Mouse (Mus musculus) midbrain, embryonic 16.5 days (tissue): ENCODE data around the gene Gm6583. TPM values are rescaled to one million over a fixed set of nuclear protein-coding genes. Genes with fewer than 3 reads are reported as not detected.

Source experiments
- ATAC-seq: fragments of 200-750 bp; cut with Nextera tagmentation; 2 replicates; pipeline ENCODE4 v1.8.0; 2017; ENCODE audit warnings: moderate TSS enrichment
- H3K27ac ChIP-seq: fragments of 300-500 bp; sonication (generic); 2 replicates; pipeline ENCODE4 v1.5.1; 2014; ENCODE audit warnings: mild to moderate bottlenecking, low read length, mixed read lengths
- H3K27me3 ChIP-seq: fragments of 300-500 bp; sonication (generic); 2 replicates; pipeline ENCODE4 v1.6.1; 2014; ENCODE audit warnings: low read depth, low read length, mixed read lengths; ENCODE audit not compliant: control insufficient read depth, insufficient read depth
- H3K36me3 ChIP-seq: fragments of 300-500 bp; sonication (generic); 2 replicates; pipeline ENCODE4 v1.6.1; 2014; ENCODE audit warnings: mild to moderate bottlenecking, low read length, moderate library complexity, mixed read lengths; ENCODE audit not compliant: control insufficient read depth, insufficient read depth
- H3K4me1 ChIP-seq: fragments of 300-500 bp; sonication (generic); 2 replicates; pipeline ENCODE4 v1.6.1; 2014; ENCODE audit warnings: mild to moderate bottlenecking, low read length, mixed read lengths; ENCODE audit not compliant: control insufficient read depth, insufficient read depth
- H3K4me2 ChIP-seq: fragments of 300-500 bp; sonication (generic); 2 replicates; pipeline ENCODE4 v1.6.1; 2014; ENCODE audit warnings: mild to moderate bottlenecking, low read length, mixed read lengths
- H3K4me3 ChIP-seq: fragments of 300-500 bp; sonication (generic); 2 replicates; pipeline ENCODE4 v1.5.1; 2014; ENCODE audit warnings: low read depth, mild to moderate bottlenecking, low read length, moderate library complexity, mixed read lengths
- H3K9ac ChIP-seq: fragments of 300-500 bp; sonication (generic); 2 replicates; pipeline ENCODE4 v1.6.1; 2014; ENCODE audit warnings: low read depth, low read length, mixed read lengths
- H3K9me3 ChIP-seq: fragments of 300-500 bp; sonication (generic); replicated peaks from 2 replicates; pipeline ENCODE4 v1.6.1; 2014; ENCODE audit warnings: mild to moderate bottlenecking, low read length, mixed read lengths; ENCODE audit not compliant: control insufficient read depth, poor library complexity, severe bottlenecking
- WGBS: fragments of 180-500 bp; shearing (Covaris S2); extraction: QIAGEN DNeasy Blood & Tissue Kit; methylation state at CpG from one replicate; pipeline ENCODE4 v1.1.7; 2014; 5-methylcytosine and 5-hydroxymethylcytosine counted together
- polyA plus RNA-seq: library from polyadenylated mRNA; unstranded; fragments of >200 nt; fragmentation: Nextera tagmentation; extraction: Ambion mirVana; gene quantifications from 2 replicates; pipeline ENCODE4 v1.2.1, GENCODE M21; 2015

The Gm6583 gene
- polyA plus RNA-seq, 1 experiment from 2014 or later: 0.29 TPM

- 99% methylated on average over 3 of the region's 3 CpGs for WGBS
- no peaks in the 10 kb centered on the region for H3K4me1 ChIP-seq
- H3K36me3 ChIP-seq: peaks cover 17% of the 10 kb centered on the region
- no peaks in the 10 kb centered on the region for H3K27me3 ChIP-seq
- H3K9ac ChIP-seq: no peak overlapping the region
- H3K9me3 ChIP-seq: no peaks in the 10 kb centered on the region
- H3K4me3 ChIP-seq: no peak overlapping the region
- no peak overlapping the region for H3K27ac ChIP-seq
- ATAC-seq: no peak
- no peak overlapping the region for H3K4me2 ChIP-seq
Measured at GRCm38 (mm10) chr5:112360077-112360476, 4.2 kb upstream of the Gm6583 start.

- no peaks in the 10 kb centered on the region for H3K4me1 ChIP-seq
- H3K4me2 ChIP-seq: no peak overlapping the region
- 91% methylated on average over 4 of the region's 4 CpGs for WGBS
- H3K4me3 ChIP-seq: no peak overlapping the region
- H3K9ac ChIP-seq: no peak overlapping the region
- H3K27ac ChIP-seq: no peak overlapping the region
- peaks cover 17% of the 10 kb centered on the region; the same call in 1 of the 2 replicates for H3K36me3 ChIP-seq
- no peaks in the 10 kb centered on the region for H3K9me3 ChIP-seq
- no peaks in the 10 kb centered on the region for H3K27me3 ChIP-seq
- no peak for ATAC-seq
Measured at GRCm38 (mm10) chr5:112359520-112359919, 3.7 kb upstream of the Gm6583 start.

- no peaks in the 10 kb centered on the region for H3K27me3 ChIP-seq
- ATAC-seq: no peak
- no peaks in the 10 kb centered on the region for H3K4me1 ChIP-seq
- H3K27ac ChIP-seq: no peak overlapping the region
- no peak overlapping the region for H3K4me2 ChIP-seq
- H3K36me3 ChIP-seq: peaks cover 20% of the 10 kb centered on the region
- H3K9ac ChIP-seq: no peak overlapping the region
- no peaks in the 10 kb centered on the region for H3K9me3 ChIP-seq
- no peak overlapping the region for H3K4me3 ChIP-seq
- WGBS: 92% methylated on average over 9 of the region's 9 CpGs
Measured at GRCm38 (mm10) chr5:112356322-112356721, 489 bp upstream of the Gm6583 start.

DNA sequence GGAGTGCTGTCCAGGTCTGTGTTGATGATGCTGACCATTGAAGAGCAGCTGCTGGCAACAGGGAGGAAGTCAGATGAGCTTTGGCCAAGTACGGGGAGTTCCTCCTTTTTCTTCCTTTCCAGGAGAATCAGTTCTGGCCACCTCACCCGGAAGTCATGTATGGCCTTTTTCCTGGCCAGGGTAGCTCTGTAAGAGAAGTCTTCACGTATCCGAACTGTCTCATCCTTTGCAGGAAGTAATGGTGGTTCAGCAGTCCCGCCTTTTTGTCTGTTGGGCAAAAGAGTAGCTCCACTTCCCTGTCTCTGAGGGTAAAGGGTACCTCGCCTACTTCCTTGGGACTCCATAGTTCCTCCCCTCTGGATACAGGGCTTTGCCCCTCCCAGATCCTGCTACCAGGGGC lies 340 bp downstream of the Gm6583 start:
- Histone ChIP-seq H3K27me3 (no peaks in the 10 kb centered on the region), H3K27ac (no peak overlapping the region), H3K9me3 (no peaks in the 10 kb centered on the region), H3K4me3 (no peak overlapping the region), H3K9ac (no peak overlapping the region), H3K4me2 (no peak overlapping the region), H3K4me1 (no peaks in the 10 kb centered on the region), H3K36me3 (peaks cover 20% of the 10 kb centered on the region)
- no peak for ATAC-seq
- WGBS: 93% methylated on average over 6 of the region's 6 CpGs

- Histone ChIP-seq H3K27me3 (no peaks in the 10 kb centered on the region), H3K4me2 (no peak overlapping the region), H3K36me3 (peaks cover 16% of the 10 kb centered on the region), H3K9me3 (no peaks in the 10 kb centered on the region), H3K4me3 (no peak overlapping the region), H3K4me1 (peaks cover 20% of the 10 kb centered on the region), H3K27ac (no peak overlapping the region), H3K9ac (no peak overlapping the region)
- WGBS: 87% methylated on average over 8 of the region's 8 CpGs
- no peak for ATAC-seq
Measured at GRCm38 (mm10) chr5:112349169-112349568, 6.7 kb downstream of the Gm6583 start.

DNA sequence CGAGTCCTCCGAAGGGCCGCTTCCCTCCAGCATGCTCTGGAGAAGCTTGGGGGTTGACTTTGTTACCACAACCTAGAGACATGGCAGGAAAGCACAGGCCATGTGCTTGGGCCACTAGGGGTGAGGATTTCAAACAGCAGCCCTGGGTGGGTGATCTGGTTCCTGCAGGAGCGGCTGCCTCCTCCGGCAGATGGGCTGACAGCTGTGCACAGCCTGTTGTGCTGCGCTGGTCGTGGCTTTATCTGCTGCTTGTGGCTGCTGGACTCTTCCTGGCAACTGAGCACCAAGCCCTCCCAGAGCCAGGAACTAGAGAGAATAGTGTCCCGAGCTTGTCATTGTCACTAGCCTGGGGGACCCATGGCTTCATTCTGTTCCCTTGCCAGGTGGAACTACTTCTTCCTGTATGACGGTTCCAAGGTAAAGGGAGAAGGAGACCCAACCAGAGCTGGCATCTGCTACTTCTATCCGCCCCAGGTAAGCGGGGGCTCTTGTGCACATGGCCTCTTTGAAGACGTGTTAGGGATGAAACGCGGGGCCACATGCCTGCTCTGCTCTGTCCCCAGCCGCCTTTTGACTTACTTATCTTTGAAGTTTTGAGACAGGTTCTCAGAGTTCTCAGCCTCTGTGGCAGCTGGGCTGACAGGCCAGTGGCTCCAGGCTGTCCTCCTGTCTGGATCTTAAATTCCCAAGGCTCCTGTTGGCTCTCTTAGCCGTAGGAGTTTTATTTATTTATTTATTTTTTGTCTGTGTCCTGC lies 9.4 kb downstream of the Gm6583 start:
- no peak for ATAC-seq
- Histone ChIP-seq H3K4me1 (peaks cover 38% of the 10 kb centered on the region), H3K4me2 (peak overlapping the region; percentile 14; the same call in 1 of the 2 replicates), H3K4me3 (no peak overlapping the region), H3K27ac (no peak overlapping the region), H3K36me3 (peaks cover 12% of the 10 kb centered on the region), H3K9me3 (no peaks in the 10 kb centered on the region), H3K9ac (peak overlapping the region; percentile 25; the same call in 1 of the 2 replicates), H3K27me3 (no peaks in the 10 kb centered on the region)
- WGBS: 86% methylated on average over 16 of the region's 16 CpGs

DNA sequence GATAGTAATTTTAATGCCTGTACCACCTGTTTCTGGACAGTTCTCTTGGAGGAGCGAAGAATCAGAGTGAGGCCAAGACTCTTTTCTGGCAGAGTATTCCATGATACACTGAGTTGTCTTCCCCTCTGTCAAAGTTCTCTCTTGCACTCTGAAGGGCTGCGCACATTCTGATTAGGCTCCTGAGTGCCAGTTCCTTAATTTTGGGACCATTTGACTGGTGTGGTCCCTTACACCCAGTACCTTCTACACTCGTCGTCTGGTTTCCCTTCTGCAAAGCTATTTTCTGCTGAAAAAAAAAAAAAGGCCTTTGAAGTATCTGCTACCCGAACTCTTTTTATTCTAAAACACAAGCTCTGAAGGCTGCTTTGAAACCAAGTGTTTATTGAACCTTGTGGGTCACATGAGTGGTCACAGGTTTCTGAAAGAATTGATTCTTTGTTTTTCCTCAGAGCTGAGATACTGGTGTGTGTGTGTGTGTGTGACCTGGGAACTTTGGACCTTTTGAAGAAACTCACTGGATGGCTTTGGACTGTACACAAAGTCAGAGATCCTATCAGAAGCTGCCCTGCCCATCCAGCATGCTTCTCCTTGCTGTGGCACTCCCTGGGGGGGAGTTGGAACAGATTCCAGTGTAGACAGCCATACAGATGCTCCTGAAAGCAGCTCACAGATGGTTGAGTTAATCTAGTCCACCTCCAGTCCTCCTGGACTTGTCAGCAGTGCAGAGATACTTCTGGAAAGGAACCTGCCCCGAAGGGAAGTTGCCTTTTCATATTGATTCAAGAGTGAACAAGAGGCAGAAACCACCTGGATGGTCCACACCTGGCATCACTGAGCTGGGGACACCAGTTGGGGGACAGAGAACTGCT lies 11.5 kb downstream of the Gm6583 start:
- WGBS: 80% methylated on average over 6 of the region's 6 CpGs
- Histone ChIP-seq H3K27ac (no peak overlapping the region), H3K4me3 (no peak overlapping the region), H3K36me3 (peaks cover 3% of the 10 kb centered on the region; the same call in 1 of the 2 replicates), H3K4me1 (peaks cover 38% of the 10 kb centered on the region), H3K4me2 (no peak overlapping the region; the same call in 1 of the 2 replicates), H3K9me3 (no peaks in the 10 kb centered on the region), H3K9ac (no peak overlapping the region), H3K27me3 (no peaks in the 10 kb centered on the region)
- no peak for ATAC-seq

GRCm38 (mm10) chr5:112343205-112343595 lies 12.6 kb downstream of the Gm6583 start:
- Histone ChIP-seq H3K9me3 (no peaks in the 10 kb centered on the region), H3K4me1 (peaks cover 38% of the 10 kb centered on the region), H3K36me3 (peaks cover 6% of the 10 kb centered on the region; the same call in 1 of the 2 replicates), H3K9ac (peak overlapping the region; percentile 88), H3K27ac (peak overlapping the region; percentile 69), H3K27me3 (no peaks in the 10 kb centered on the region), H3K4me2 (peak overlapping the region; percentile 90), H3K4me3 (peak overlapping the region; percentile 91)
- whole genome bisulfite sequencing: 0% methylated on average over 24 of the region's 24 CpGs
- ATAC-seq: peak; percentile 72
